Comparison of ENCODE assay signal across 24 mouse cellular contexts in genomic region chrX:164427295-164427694, GRCm38 (mm10). TPM values are rescaled to one million over a fixed set of nuclear protein-coding genes. Genes with fewer than 3 reads are reported as not detected.
DNase-seq lines count a peak whose midpoint lies in the region; ATAC-seq and TF ChIP-seq lines count a peak whose summit lies in the region.
"Had no signal": no experiment of that assay in that cellular context is flagged by ENCODE, and none has a peak within 500 bp of the region (broad histone marks: within the 10 kb centered on the region; RNA-seq: fewer than 3 reads in every experiment).

No protein-coding gene starts in this region.

- H3K27ac ChIP-seq in intestine, embryonic 15.5 days: no peak overlapping the region
- no peak overlapping the region for H3K27ac ChIP-seq in thymus, adult 2 months (ENCODE audit: control insufficient read depth, insufficient read depth, low read length)
- H3K27ac ChIP-seq: embryonic facial prominence, embryonic 13.5 days; forebrain, embryonic 13.5 days; gastrocnemius, adult 2 months; heart, embryonic 10.5 days; hindbrain, embryonic 13.5 days; hindbrain, postnatal 0 days had no signal

- H3K4me2 ChIP-seq in intestine, embryonic 15.5 days (replicated peaks): no peak overlapping the region
- H3K4me2 ChIP-seq: embryonic facial prominence, embryonic 13.5 days; forebrain, embryonic 13.5 days; hindbrain, embryonic 13.5 days had no signal

- H3K27me3 ChIP-seq in intestine, embryonic 15.5 days (replicated peaks): no peaks in the 10 kb centered on the region
- H3K27me3 ChIP-seq in thymus, adult 2 months (ENCODE audit: control insufficient read depth, insufficient read depth, low read length): no peaks in the 10 kb centered on the region
- H3K27me3 ChIP-seq: forebrain, embryonic 13.5 days; hindbrain, embryonic 13.5 days had no signal

- no peak for TF ChIP-seq POLR2A in thymus, adult 2 months (IDR thresholded peaks at IDR 0.05; ENCODE audit: control insufficient read depth, extremely low read depth, insufficient read depth, low read length, poor library complexity)

- H3K36me3 ChIP-seq in intestine, embryonic 15.5 days: no peaks in the 10 kb centered on the region
- peaks cover 16% of the 10 kb centered on the region for H3K36me3 ChIP-seq in thymus, adult 2 months (ENCODE audit: control insufficient read depth, insufficient read depth, low read length)

- WGBS in intestine, embryonic 15.5 days: 72% methylated on average over 4 of the region's 4 CpGs
- WGBS in thymus, adult 2 months: 17% methylated on average over 4 of the region's 4 CpGs

- no peaks in the 10 kb centered on the region for H3K9me3 ChIP-seq in intestine, embryonic 15.5 days
- H3K9me3 ChIP-seq: embryonic facial prominence, embryonic 13.5 days; forebrain, embryonic 13.5 days; G1E; heart, embryonic 10.5 days; hindbrain, embryonic 13.5 days had no signal

- no peak overlapping the region for H3K4me3 ChIP-seq in intestine, embryonic 15.5 days (replicated peaks)
- H3K4me3 ChIP-seq in thymus, adult 2 months (ENCODE audit: control insufficient read depth, insufficient read depth, low read length): no peak overlapping the region
- H3K4me3 ChIP-seq: embryonic facial prominence, embryonic 13.5 days; forebrain, embryonic 13.5 days; gastrocnemius, adult 2 months; heart, embryonic 10.5 days; hindbrain, embryonic 13.5 days had no signal

- no peak overlapping the region for H3K9ac ChIP-seq in intestine, embryonic 15.5 days
- H3K9ac ChIP-seq: embryonic facial prominence, embryonic 13.5 days; forebrain, embryonic 13.5 days; forebrain, postnatal 0 days; hindbrain, embryonic 13.5 days had no signal

- H3K4me1 ChIP-seq in intestine, embryonic 15.5 days (replicated peaks): no peaks in the 10 kb centered on the region
- no peaks in the 10 kb centered on the region for H3K4me1 ChIP-seq in thymus, adult 2 months (replicated peaks; ENCODE audit: control insufficient read depth, insufficient read depth, low read length)
- H3K4me1 ChIP-seq: embryonic facial prominence, embryonic 13.5 days; forebrain, embryonic 13.5 days; heart, embryonic 10.5 days; hindbrain, embryonic 13.5 days had no signal

- no peak for TF ChIP-seq CTCF in thymus, adult 2 months (IDR thresholded peaks at IDR 0.05; ENCODE audit: borderline replicate concordance, control insufficient read depth, extremely low read depth, insufficient read depth, low read length, poor library complexity)

- peak; percentile 20 for ATAC-seq in CD4-positive, CD25-positive, alpha-beta regulatory T cell, adult 4 months
- peak; percentile 67 for ATAC-seq in granulocyte monocyte progenitor cell, adult 5-6 weeks (replicated peaks; ENCODE audit: poor library complexity, severe bottlenecking)
- peak; percentile 90 for ATAC-seq in intestine, embryonic 15.5 days
- peak; percentile 14; the same call in 1 of the 2 replicates for ATAC-seq in megakaryocyte progenitor cell, adult 5-6 weeks (replicated peaks; ENCODE audit: poor library complexity)
- ATAC-seq: forebrain, embryonic 13.5 days; forebrain, postnatal 0 days; hindbrain, postnatal 0 days had no signal

- DNase-seq in adrenal gland, postnatal 10 days: no peak
- no peak for DNase-seq in thymus, adult 2 months
- no peak for DNase-seq in cerebellum, postnatal 25 days
- no peak for DNase-seq in frontal cortex, postnatal 25 days (ENCODE audit: low spot score in 2 of 2)
- DNase-seq: adrenal gland, postnatal 25 days; cerebellum, adult 2 months; cerebellum, postnatal 14 days; forebrain, postnatal 0 days; gastrocnemius, adult 2 months; gastrocnemius, postnatal 25 days; heart, adult 11 months; heart, postnatal 10 days; heart, postnatal 4 days; kidney, adult 18-20 months had no signal

RNA-seq across cellular contexts. Expression of gene Piga, which starts 7.7 kb away (rescaled TPM):
- 1 to 10 TPM; 7.7 to 8.3 TPM for polyA plus RNA-seq in CD4-positive, CD25-positive, alpha-beta regulatory T cell, adult 4 months (2017; shearing (Covaris generic))
- 22.1 and 22.2 TPM in 2 replicates for total RNA-seq in granulocyte monocyte progenitor cell, adult 5-6 weeks (2014; fragmentation: Nextera tagmentation)
- 15.0 and 19.9 TPM in 2 replicates for total RNA-seq in granulocyte monocyte progenitor cell, adult 5-6 weeks (2017)
- 19.5 and 19.6 TPM in 2 replicates for polyA plus RNA-seq in intestine, embryonic 15.5 days (2015; fragmentation: Nextera tagmentation; extraction: Ambion mirVana)
- 14.4 and 18.6 TPM in 2 replicates for total RNA-seq in megakaryocyte progenitor cell, adult 5-6 weeks (2015)
- 23.3 and 27.8 TPM in 2 replicates for total RNA-seq in megakaryocyte progenitor cell, adult 5-6 weeks (2017)
- total RNA-seq in adrenal gland, postnatal 10 days (2021): 1 to 10 TPM; 8.5 to 9.1 TPM
- 7.2 and 7.4 TPM in 2 replicates for polyA plus RNA-seq in thymus, adult 2 months (2012; rRNA removed)

RNA-seq across cellular contexts. Expression of gene Asb11, which starts 9.5 kb away (rescaled TPM):
- polyA plus RNA-seq in CD4-positive, CD25-positive, alpha-beta regulatory T cell, adult 4 months (2017; shearing (Covaris generic)): not detected
- total RNA-seq in granulocyte monocyte progenitor cell, adult 5-6 weeks (2014; fragmentation: Nextera tagmentation): not detected in 2 replicates
- 0.72 TPM in 1 of 2 replicates, not detected in the other for total RNA-seq in granulocyte monocyte progenitor cell, adult 5-6 weeks (2017)
- polyA plus RNA-seq in intestine, embryonic 15.5 days (2015; fragmentation: Nextera tagmentation; extraction: Ambion mirVana): 0.10 and 0.27 TPM in 2 replicates
- not detected in 2 replicates for total RNA-seq in megakaryocyte progenitor cell, adult 5-6 weeks (2015)
- total RNA-seq in megakaryocyte progenitor cell, adult 5-6 weeks (2017): not detected in 2 replicates
- 1 to 10 TPM in 1 of 2 experiments, under 1 TPM in 1; 0.33 to 1.9 TPM for total RNA-seq in adrenal gland, postnatal 10 days (2021)
- polyA plus RNA-seq in thymus, adult 2 months (2012; rRNA removed): 0.59 and 3.9 TPM in 2 replicates
- total RNA-seq: adrenal gland, postnatal 25 days; forebrain, postnatal 0 days; hindbrain, postnatal 0 days had no signal
- polyA plus RNA-seq: embryonic facial prominence, embryonic 13.5 days; forebrain, embryonic 13.5 days; G1E; hindbrain, embryonic 13.5 days; hindbrain, postnatal 0 days had no signal

RNA-seq across cellular contexts. Expression of gene Vegfd, which starts 54.1 kb away (rescaled TPM):
- not detected for polyA plus RNA-seq in CD4-positive, CD25-positive, alpha-beta regulatory T cell, adult 4 months (2017; shearing (Covaris generic))
- total RNA-seq in granulocyte monocyte progenitor cell, adult 5-6 weeks (2014; fragmentation: Nextera tagmentation): not detected in 2 replicates
- total RNA-seq in granulocyte monocyte progenitor cell, adult 5-6 weeks (2017): not detected in 2 replicates
- polyA plus RNA-seq in intestine, embryonic 15.5 days (2015; fragmentation: Nextera tagmentation; extraction: Ambion mirVana): 2.1 and 2.2 TPM in 2 replicates
- total RNA-seq in megakaryocyte progenitor cell, adult 5-6 weeks (2015): not detected in 2 replicates
- total RNA-seq in megakaryocyte progenitor cell, adult 5-6 weeks (2017): not detected in 2 replicates
- total RNA-seq in adrenal gland, postnatal 10 days (2021): 10 to 100 TPM; 22.4 to 28.7 TPM
- 0.36 and 0.49 TPM in 2 replicates for polyA plus RNA-seq in thymus, adult 2 months (2012; rRNA removed)
- total RNA-seq: hindbrain, postnatal 0 days had no signal
- polyA plus RNA-seq: G1E had no signal

Comparison
In these comparisons a context has a peak if more than half of its experiments do, and no peak if none do; other contexts are left out.
1. ATAC-seq: peak in every context shown above with its lines; median percentile 90 in intestine, embryonic 15.5 days; 67 in granulocyte monocyte progenitor cell, adult 5-6 weeks; 20 in CD4-positive, CD25-positive, alpha-beta regulatory T cell, adult 4 months; 14 in megakaryocyte progenitor cell, adult 5-6 weeks.
2. RNA of gene Vegfd, which starts 54.1 kb away (total RNA-seq): 22.4 to 28.7 TPM in adrenal gland, postnatal 10 days; not detected in granulocyte monocyte progenitor cell, adult 5-6 weeks and not detected in megakaryocyte progenitor cell, adult 5-6 weeks; every median in the first group is over 10 times any median in the second.